Mouse (Mus musculus): ENCODE data around the gene Trnp1.

Trnp1 gene

GRCm38 (mm10) chr4:133493895-133494294 is 4.5 kb downstream of the Trnp1 start:
- no peak for DNase-seq

- DNase-seq = no peak
These were observed 6.5 kb downstream of the Trnp1 start for GRCm38 (mm10) chr4:133491800-133492199.

- DNase-seq = no peak
These were observed 8.7 kb downstream of the Trnp1 start for GRCm38 (mm10) chr4:133489489-133490245.

- no peak for DNase-seq
These were observed 9.5 kb downstream of the Trnp1 start for GRCm38 (mm10) chr4:133488619-133489392.

DNA sequence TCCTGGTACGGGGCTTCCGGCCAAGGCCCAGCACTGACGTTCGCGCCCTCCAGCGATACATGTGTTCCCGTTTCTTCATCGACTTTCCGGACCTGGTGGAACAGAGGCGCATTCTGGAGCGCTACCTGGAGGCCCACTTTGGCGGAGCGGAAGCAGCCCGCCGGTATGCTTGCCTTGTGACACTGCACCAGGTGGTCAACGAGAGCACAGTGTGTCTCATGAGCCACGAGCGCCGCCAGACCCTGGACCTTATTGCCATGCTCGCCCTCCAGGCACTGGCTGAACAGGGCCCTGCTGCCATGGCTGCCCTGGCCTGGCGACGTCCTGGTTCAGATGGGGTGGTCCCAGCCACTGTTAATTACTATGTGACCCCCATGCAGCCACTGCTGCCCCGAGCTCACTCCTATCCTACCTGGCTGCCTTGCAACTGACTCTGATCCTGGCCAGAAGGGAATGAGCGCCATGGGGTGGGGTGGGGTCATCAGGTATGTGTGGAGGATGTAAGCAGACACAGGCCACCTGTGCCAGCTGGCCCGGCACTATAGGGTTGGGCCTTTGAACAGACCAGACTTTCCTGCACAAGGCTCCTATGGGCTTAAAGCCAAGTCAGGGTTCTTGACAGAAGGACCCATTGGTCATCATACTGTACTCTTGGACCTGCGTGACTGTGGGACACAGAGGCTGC is 11.5 kb downstream of the Trnp1 start:
- peak in 1 of 2 experiments; percentile 56 for DNase-seq

- peak in 1 of 2 experiments; percentile 50 for DNase-seq
These were observed 12.5 kb downstream of the Trnp1 start for GRCm38 (mm10) chr4:133485691-133486425.

- DNase-seq = no peak
These were observed 13.9 kb downstream of the Trnp1 start for GRCm38 (mm10) chr4:133484266-133485025.

GRCm38 (mm10) chr4:133482479-133482878 is 15.9 kb downstream of the Trnp1 start:
- DNase-seq = no peak

DNA sequence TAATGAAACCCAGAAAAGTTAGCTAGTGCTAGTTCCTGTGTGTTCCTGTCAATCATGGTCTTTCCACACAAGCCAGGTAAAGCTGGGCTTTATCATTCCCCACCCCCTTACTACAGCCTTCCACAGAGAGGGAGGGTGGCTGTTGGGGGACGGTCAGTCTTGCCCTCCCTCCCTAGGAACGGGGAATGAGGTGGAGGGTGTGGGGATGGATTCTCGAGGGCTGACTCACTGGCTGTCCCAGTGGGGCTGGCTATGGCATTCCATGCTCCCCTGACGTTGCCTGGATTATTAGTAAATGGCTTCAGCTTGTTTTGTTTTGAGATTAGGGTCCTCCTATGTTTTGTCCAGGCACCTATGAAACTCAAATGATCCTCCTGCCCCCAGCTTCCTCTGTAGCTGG is 16.9 kb downstream of the Trnp1 start:
- no peak for DNase-seq

DNA sequence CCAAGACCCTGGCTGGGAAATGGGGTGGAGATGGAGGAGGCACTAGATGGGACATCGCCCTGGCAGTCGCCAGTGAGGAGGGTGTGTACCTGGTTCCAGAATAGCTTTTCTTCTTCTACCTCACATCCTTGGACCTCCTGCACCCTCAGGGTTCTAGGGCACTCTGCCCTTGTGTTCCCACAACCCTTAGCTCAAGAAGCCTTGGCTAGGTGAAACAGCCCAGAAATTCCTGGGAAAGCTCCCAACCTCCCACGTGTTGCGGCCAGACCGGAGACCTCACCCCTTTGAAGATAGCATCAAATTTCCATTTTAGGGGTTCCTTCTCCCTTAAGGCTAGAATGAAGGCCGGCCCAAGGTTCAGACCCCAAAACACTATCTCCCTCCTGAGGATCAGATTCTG is 17.6 kb downstream of the Trnp1 start:
- DNase-seq = no peak

GRCm38 (mm10) chr4:133480185-133480537 is 18.2 kb downstream of the Trnp1 start:
- DNase-seq = no peak

GRCm38 (mm10) chr4:133479458-133480184 is 18.7 kb downstream of the Trnp1 start, which contains the start of gene Tent5b:
Tent5b (plus strand) TSS chr4:133480132.
- peak; percentile 90 to 99 for DNase-seq

DNA sequence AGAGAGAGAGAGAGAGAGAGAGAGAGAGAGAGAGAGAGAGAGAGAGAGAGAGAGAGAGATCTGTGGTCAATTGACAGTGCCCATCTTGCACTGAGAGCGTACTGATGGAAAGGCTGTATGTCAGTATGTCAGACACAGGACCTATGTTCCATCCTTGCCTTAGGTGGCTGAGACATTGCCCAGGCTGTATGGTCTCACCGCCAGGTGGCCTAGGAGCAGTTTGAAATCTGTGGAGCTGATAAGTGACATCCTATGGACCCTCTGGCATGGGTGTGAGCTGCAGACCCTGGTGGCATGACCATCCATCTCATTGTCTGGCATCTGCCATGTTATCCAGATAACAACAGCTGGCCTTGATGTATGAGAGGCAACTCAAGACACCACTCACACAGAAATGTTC is 24.5 kb downstream of the Trnp1 start:
- no peak for DNase-seq

DNA sequence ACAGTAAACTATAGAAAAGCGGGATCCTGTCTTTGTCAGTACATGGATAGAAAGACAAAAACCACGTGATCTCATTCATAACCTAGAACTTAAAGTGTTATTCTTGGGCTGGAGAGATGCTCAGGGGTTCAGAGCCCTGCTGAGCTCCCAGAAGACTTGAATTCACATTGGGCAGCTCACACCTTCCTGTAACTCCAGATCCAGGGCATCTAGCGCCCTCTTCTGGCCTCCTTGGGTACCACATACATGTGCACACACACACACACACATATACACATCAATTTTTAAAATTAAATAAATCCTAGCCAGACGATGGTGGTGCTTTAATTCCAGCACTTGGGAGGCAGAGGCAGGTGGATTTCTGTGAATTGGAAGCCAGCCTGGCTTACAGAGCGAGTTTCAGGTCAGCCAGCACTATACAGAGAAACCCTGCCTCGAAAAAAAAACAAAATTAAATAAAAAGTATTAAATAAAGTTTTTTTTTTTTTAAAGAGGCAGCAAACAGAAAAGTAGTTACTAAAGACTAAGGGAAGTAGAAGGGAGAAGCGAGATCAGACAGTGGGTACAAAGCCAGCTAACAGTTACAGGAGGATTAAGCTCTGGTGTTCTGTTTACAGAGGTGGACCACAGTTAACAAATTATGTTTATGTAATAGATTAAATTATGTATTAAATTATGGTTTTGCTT is 27.1 kb downstream of the Trnp1 start:
- no peak for DNase-seq

- no peak for DNase-seq
These were observed 29.2 kb downstream of the Trnp1 start for GRCm38 (mm10) chr4:133469122-133469521.

GRCm38 (mm10) chr4:133468080-133468479 is 30.3 kb downstream of the Trnp1 start:
- DNase-seq = peak; percentile 79 to 84

DNA sequence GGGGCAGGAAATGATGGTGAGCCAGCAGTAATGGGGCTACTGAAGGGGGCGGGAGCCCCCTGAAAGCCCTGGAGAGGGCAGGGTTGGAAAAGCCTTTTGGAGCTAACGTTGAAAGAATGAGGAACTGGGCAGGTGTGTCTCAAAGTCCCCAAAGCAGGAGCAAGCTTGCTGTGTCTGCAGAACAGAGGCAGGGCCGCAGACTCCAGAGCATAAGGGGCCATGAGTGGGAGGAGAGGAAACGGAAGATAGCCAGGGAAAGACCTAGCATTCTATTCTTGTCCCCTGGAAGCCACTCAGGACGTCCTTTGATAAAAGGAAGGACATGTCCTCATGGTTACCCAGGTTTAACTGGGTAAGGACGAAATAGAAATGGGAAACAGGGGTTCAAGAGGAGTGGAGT is 35.2 kb downstream of the Trnp1 start:
- no peak for DNase-seq

- DNase-seq = no peak
These were observed 37.0 kb downstream of the Trnp1 start for GRCm38 (mm10) chr4:133461362-133461761.

DNA sequence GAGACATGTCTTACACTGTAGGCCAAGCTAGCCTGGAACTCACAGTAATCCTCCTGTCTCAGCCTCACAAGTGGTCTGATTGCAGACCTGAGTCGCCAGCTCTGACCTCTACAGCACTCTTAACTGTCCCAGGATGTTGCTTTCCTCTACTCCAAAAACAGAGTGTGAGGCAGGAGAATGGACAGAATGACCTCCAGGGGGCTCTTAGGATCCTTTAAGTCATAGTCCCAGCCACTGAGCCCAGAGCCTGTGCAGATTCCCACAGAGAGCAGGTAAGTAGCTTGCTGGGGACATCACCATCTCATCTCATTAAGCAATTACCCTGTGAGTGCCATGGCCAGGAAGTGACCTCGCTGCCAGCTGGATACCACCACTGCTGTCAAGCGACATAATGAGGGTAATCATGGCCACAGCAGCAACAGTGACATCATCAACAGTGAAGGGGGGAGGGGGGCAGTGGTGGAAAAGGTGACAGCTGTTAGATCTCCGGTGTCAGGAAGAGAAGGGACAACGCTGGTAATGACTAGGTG is 37.5 kb downstream of the Trnp1 start:
- DNase-seq = peak in 1 of 2 experiments; percentile 32

- no peak for DNase-seq
These were observed 38.3 kb downstream of the Trnp1 start for GRCm38 (mm10) chr4:133460006-133460405.
